Mouse (Mus musculus) stomach, postnatal 0 days (tissue): ENCODE results near the gene Col3a1.

Experiments
- CTCF ChIP-seq: IDR thresholded peaks from 2 replicates; pipeline ENCODE4 v1.5.1; 2016; ENCODE audit warnings: antibody characterized with exemption, low read depth, mild to moderate bottlenecking, moderate library complexity
- EP300 ChIP-seq: optimal IDR thresholded peaks from 2 replicates; pipeline ENCODE3; 2016; ENCODE audit warnings: antibody characterized with exemption

- no peak for TF ChIP-seq EP300
- TF ChIP-seq CTCF: no peak
Measured at GRCm38 (mm10) chr1:45318241-45318640, 6.9 kb downstream of the Col3a1 start.
